Mouse (Mus musculus) MEL (cell line): ENCODE results near the gene Ubtfl1. TPM values are rescaled to one million over a fixed set of nuclear protein-coding genes. Genes with fewer than 3 reads are reported as not detected.
"Not testable (repeated sequence)": the region's sequence is repeated elsewhere in the genome, so short reads cannot be mapped to it uniquely, and the experiment has no call there.

Source experiments
- DNase-seq: peaks from one replicate; pipeline ENCODE4 v3.0.0; 2011; ENCODE audit warnings: low read depth, low spot score
- H3K27ac ChIP-seq: 2 replicates; pipeline ENCODE4 v1.5.1; 2012; ENCODE audit warnings: low read depth, mild to moderate bottlenecking, control low read depth, low read length, moderate library complexity; ENCODE audit not compliant: control insufficient read depth
- H3K27me3 ChIP-seq, 2 experiments: fragments of 150-350 bp in 1 of 2; sonication (generic) in 1 of 2; 2 replicates each; pipeline ENCODE4 v1.6.1; 2012; ENCODE audit warnings: low read length in 2 of 2, mild to moderate bottlenecking in 2 of 2, improper control_type of control experiment in 1 of 2, moderate library complexity in 1 of 2; ENCODE audit not compliant: insufficient read depth in 2 of 2, control insufficient read depth in 1 of 2
- H3K36me3 ChIP-seq, 2 experiments: 2 replicates each; pipeline ENCODE4 v1.6.1; 2012 to 2014; ENCODE audit warnings: low read length in 2 of 2, improper control_type of control experiment in 1 of 2, inconsistent platforms in 1 of 2, mild to moderate bottlenecking in 1 of 2; ENCODE audit not compliant: insufficient read depth in 2 of 2, control insufficient read depth in 1 of 2
- H3K4me1 ChIP-seq, 2 experiments: fragments of 150-350 bp in 1 of 2; sonication (generic) in 1 of 2; 2 replicates each; pipeline ENCODE4 v1.6.1; 2012; ENCODE audit warnings: low read length in 2 of 2, improper control_type of control experiment in 1 of 2, mild to moderate bottlenecking in 1 of 2; ENCODE audit not compliant: insufficient read depth in 2 of 2, control insufficient read depth in 1 of 2
- H3K4me3 ChIP-seq, 2 experiments: fragments of 150-350 bp in 1 of 2; sonication (generic) in 1 of 2; 2 replicates each; pipeline ENCODE4 v1.5.1; 2012; ENCODE audit warnings: low read depth in 2 of 2, low read length in 2 of 2, mild to moderate bottlenecking in 2 of 2, moderate library complexity in 2 of 2, control low read depth in 1 of 2, improper control_type of control experiment in 1 of 2; ENCODE audit not compliant: control insufficient read depth in 1 of 2, insufficient read depth in 1 of 2
- H3K79me2 ChIP-seq: 2 replicates; pipeline ENCODE4 v1.6.1; 2012; ENCODE audit warnings: mild to moderate bottlenecking, low read length, moderate library complexity; ENCODE audit not compliant: control insufficient read depth, poor library complexity, insufficient read depth
- H3K9ac ChIP-seq: 2 replicates; pipeline ENCODE4 v1.6.1; 2012; ENCODE audit warnings: low read depth, mild to moderate bottlenecking, control low read depth, low read length, moderate library complexity; ENCODE audit not compliant: control insufficient read depth, poor library complexity, severe bottlenecking
- H3K9me3 ChIP-seq: fragments of 150-350 bp; sonication (generic); replicated peaks from 2 replicates; pipeline ENCODE4 v1.6.1; 2012; ENCODE audit warnings: mild to moderate bottlenecking, low read length, improper control_type of control experiment, moderate library complexity; ENCODE audit not compliant: insufficient read depth
- BHLHE40 ChIP-seq: IDR thresholded peaks from 2 replicates; pipeline ENCODE4 v1.6.1; 2012; ENCODE audit warnings: low read depth, mild to moderate bottlenecking, inconsistent platforms, low read length, improper control_type of control experiment, borderline replicate concordance
- CHD1 ChIP-seq: IDR thresholded peaks from 2 replicates; pipeline ENCODE4 v1.6.1; 2012; ENCODE audit warnings: low read depth, mild to moderate bottlenecking, inconsistent platforms, low read length, improper control_type of control experiment
- CTCF ChIP-seq, 3 experiments: IDR thresholded peaks in 2 of 3; conservative IDR thresholded peaks in 1 of 3; 2 replicates each; pipeline ENCODE4 v1.5.1; 2011 to 2012; ENCODE audit warnings: low read length in 3 of 3, low read depth in 2 of 3, mild to moderate bottlenecking in 2 of 3, improper control_type of control experiment in 1 of 3, inconsistent platforms in 1 of 3, mixed read lengths in 1 of 3, moderate library complexity in 1 of 3; ENCODE audit not compliant: control insufficient read depth in 1 of 3, insufficient read depth in 1 of 3, poor library complexity in 1 of 3, severe bottlenecking in 1 of 3
- ELF1 ChIP-seq: IDR thresholded peaks from 2 replicates; pipeline ENCODE4 v1.6.1; 2014; ENCODE audit warnings: low read depth, mild to moderate bottlenecking, inconsistent platforms, low read length, improper control_type of control experiment, moderate library complexity
- EP300 ChIP-seq, 2 experiments: IDR thresholded peaks; 2 replicates each; pipeline ENCODE4 v1.6.1; 2011; ENCODE audit warnings: improper control_type of control experiment in 2 of 2, low read length in 2 of 2, low read depth in 1 of 2, mild to moderate bottlenecking in 1 of 2
- ETS1 ChIP-seq: IDR thresholded peaks from 2 replicates; pipeline ENCODE4 v1.6.1; 2012; ENCODE audit warnings: low read depth, mild to moderate bottlenecking, inconsistent platforms, low read length, improper control_type of control experiment, moderate library complexity
- GATA1 ChIP-seq: IDR thresholded peaks from 2 replicates; pipeline ENCODE4 v1.6.1; 2011; ENCODE audit warnings: low read depth, low read length, improper control_type of control experiment
- HCFC1 ChIP-seq: IDR thresholded peaks from 2 replicates; pipeline ENCODE4 v1.6.1; 2012; ENCODE audit warnings: low read depth, mild to moderate bottlenecking, inconsistent platforms, low read length, improper control_type of control experiment, moderate library complexity
- MAFK ChIP-seq: IDR thresholded peaks from 2 replicates; pipeline ENCODE4 v1.6.1; 2011; ENCODE audit warnings: low read depth, mild to moderate bottlenecking, low read length, improper control_type of control experiment, borderline replicate concordance
- MAX ChIP-seq: IDR thresholded peaks from 2 replicates; pipeline ENCODE4 v1.6.1; 2011; ENCODE audit warnings: low read length, improper control_type of control experiment
- MAZ ChIP-seq: IDR thresholded peaks from 2 replicates; pipeline ENCODE4 v1.6.1; 2012; ENCODE audit warnings: low read depth, mild to moderate bottlenecking, inconsistent platforms, low read length, improper control_type of control experiment
- MYB ChIP-seq: IDR thresholded peaks from 2 replicates; pipeline ENCODE4 v1.6.1; 2011; ENCODE audit warnings: mild to moderate bottlenecking, low read depth, low read length, improper control_type of control experiment
- NRF1 ChIP-seq: IDR thresholded peaks from 2 replicates; pipeline ENCODE4 v1.6.1; 2014; ENCODE audit warnings: low read depth, mild to moderate bottlenecking, inconsistent platforms, low read length, improper control_type of control experiment, moderate library complexity; ENCODE audit not compliant: poor library complexity, insufficient read depth, severe bottlenecking
- POLR2AphosphoS2 ChIP-seq: IDR thresholded peaks from 2 replicates; pipeline ENCODE4 v1.6.1; 2011; ENCODE audit warnings: low read length, improper control_type of control experiment
- POLR2AphosphoS5 ChIP-seq: IDR thresholded peaks from 2 replicates; pipeline ENCODE4 v1.6.1; 2012; ENCODE audit warnings: low read depth, borderline replicate concordance, mild to moderate bottlenecking, inconsistent platforms, low read length, moderate library complexity, mixed read lengths
- TAL1 ChIP-seq: IDR thresholded peaks from 2 replicates; pipeline ENCODE4 v1.6.1; 2012; ENCODE audit warnings: mild to moderate bottlenecking, inconsistent platforms, low read length, moderate library complexity, mixed read lengths
- TBP ChIP-seq: IDR thresholded peaks from 2 replicates; pipeline ENCODE4 v1.8.0; 2011; ENCODE audit warnings: low read depth, low read length, improper control_type of control experiment
- ZC3H11A ChIP-seq: IDR thresholded peaks from 2 replicates; pipeline ENCODE4 v1.6.1; 2012; ENCODE audit warnings: low read depth, mild to moderate bottlenecking, inconsistent platforms, low read length, improper control_type of control experiment
- ZNF384 ChIP-seq: IDR thresholded peaks from 2 replicates; pipeline ENCODE4 v1.6.1; 2012; ENCODE audit warnings: low read depth, mild to moderate bottlenecking, inconsistent platforms, low read length, improper control_type of control experiment
- polyA plus RNA-seq, 2 experiments: library from polyadenylated mRNA; stranded (reverse) in 1 of 2; unstranded in 1 of 2; fragments of >175 nt in 1 of 2; fragments of >200 nt in 1 of 2; gene quantifications; 2 replicates each; pipeline versions ENCODE4 v1.2.1 to v1.2.4; 2012; ENCODE audit warnings: low replicate concordance in 2 of 2, low read depth in 1 of 2; ENCODE audit not compliant: insufficient read length in 2 of 2, insufficient read depth in 1 of 2, missing spikeins in 1 of 2
- total RNA-seq: library from RNA; depleted of rRNA; stranded (reverse); fragments of 300-350 nt; gene quantifications from 2 replicates; pipeline ENCODE4 v1.2.3, GENCODE M21; 2012; rRNA removed

The Ubtfl1 gene
- total RNA-seq (not detected in 2 replicates), polyA plus RNA-seq (not detected)

GRCm38 (mm10) chr9:18404118-18404517 lies at the start of gene Ubtfl1:
Ubtfl1 (plus strand) TSS chr9:18404418.
- Histone ChIP-seq H3K9ac (no peak within 1 kb of the TSS), H3K4me3 (no peak within 1 kb of the TSS), H3K79me2 (no peaks in the 10 kb centered on the region), H3K27me3 (no peaks in the 10 kb centered on the region), H3K9me3 (no peaks in the 10 kb centered on the region), H3K36me3 (no peaks in the 10 kb centered on the region), H3K4me1 (no peaks in the 10 kb centered on the region), H3K27ac (no peak within 1 kb of the TSS)
- TF ChIP-seq POLR2AphosphoS5 (no peak), CTCF (IDR thresholded peaks at IDR 0.05 in 2 of 3, conservative IDR thresholded peaks at IDR 0.05 in 1 of 3; ENCODE audit: control insufficient read depth in 1 of 3, insufficient read depth in 1 of 3, low read depth in 2 of 3, low read length in 3 of 3, poor library complexity in 1 of 3, severe bottlenecking in 1 of 3) (no peak), MAZ (no peak), ZNF384 (no peak), ELF1 (no peak), HCFC1 (no peak), POLR2AphosphoS2 (no peak), TAL1 (no peak), BHLHE40 (no peak), GATA1 (no peak), NRF1 (no peak), ETS1 (no peak), MYB (no peak), TBP (no peak), ZC3H11A (no peak), MAX (no peak), CHD1 (no peak), EP300 (IDR thresholded peaks at IDR 0.05; ENCODE audit: low read depth in 1 of 2, low read length in 2 of 2) (no peak), MAFK (no peak)
- DNase-seq, result no peak

GRCm38 (mm10) chr9:18373026-18373425 lies 31.2 kb upstream of the Ubtfl1 start:
- H3K9ac ChIP-seq, H3K27ac ChIP-seq, H3K27me3 ChIP-seq, H3K4me3 ChIP-seq, DNase-seq, H3K79me2 ChIP-seq, H3K9me3 ChIP-seq, H3K36me3 ChIP-seq, H3K4me1 ChIP-seq: not testable (repeated sequence)
